Mouse (Mus musculus) forebrain, embryonic 12.5 days (tissue): ENCODE results near the gene Fezf1. TPM values are rescaled to one million over a fixed set of nuclear protein-coding genes. Genes with fewer than 3 reads are reported as not detected.
A peak's percentile ranks its signal among the peaks of the same experiment; 100 is the strongest.

Source experiments
- ATAC-seq: fragments of 200-750 bp; cut with Nextera tagmentation; 2 replicates; pipeline ENCODE4 v1.8.0; 2017; ENCODE audit warnings: moderate TSS enrichment; ENCODE audit not compliant: low FRiP score
- H3K27ac ChIP-seq: fragments of 300-500 bp; sonication (generic); 2 replicates; pipeline ENCODE4 v1.5.1; 2016; ENCODE audit warnings: mild to moderate bottlenecking
- H3K27me3 ChIP-seq: fragments of 300-500 bp; sonication (generic); 2 replicates; pipeline ENCODE4 v1.6.1; 2016; ENCODE audit warnings: mild to moderate bottlenecking
- H3K36me3 ChIP-seq: fragments of 300-500 bp; sonication (generic); replicated peaks from 2 replicates; pipeline ENCODE4 v1.6.1; 2016; ENCODE audit warnings: mild to moderate bottlenecking
- H3K4me1 ChIP-seq: fragments of 300-500 bp; sonication (generic); 2 replicates; pipeline ENCODE4 v1.6.1; 2016
- H3K4me2 ChIP-seq: fragments of 300-500 bp; sonication (generic); 2 replicates; pipeline ENCODE4 v1.6.1; 2016; ENCODE audit warnings: mild to moderate bottlenecking, moderate library complexity
- H3K4me3 ChIP-seq: fragments of 300-500 bp; sonication (generic); replicated peaks from 2 replicates; pipeline ENCODE4 v1.5.1; 2016; ENCODE audit warnings: mild to moderate bottlenecking
- H3K9ac ChIP-seq: fragments of 300-500 bp; sonication (generic); 2 replicates; pipeline ENCODE4 v1.6.1; 2016; ENCODE audit warnings: mild to moderate bottlenecking
- H3K9me3 ChIP-seq: fragments of 300-500 bp; sonication (generic); 2 replicates; pipeline ENCODE4 v1.6.1; 2016
- WGBS: fragments of 180-500 bp; shearing (Covaris S2); methylation state at CpG from one replicate; pipeline ENCODE4 v1.1.7; 2016; 5-methylcytosine and 5-hydroxymethylcytosine counted together
- polyA plus RNA-seq: library from polyadenylated mRNA; unstranded; fragments of >200 nt; fragmentation: Nextera tagmentation; extraction: Ambion mirVana; gene quantifications from 2 replicates; pipeline ENCODE4 v1.2.1, GENCODE M21; 2016

The Fezf1 gene
- polyA plus RNA-seq, 1 experiment from 2014 or later: 36.1 TPM

DNA sequence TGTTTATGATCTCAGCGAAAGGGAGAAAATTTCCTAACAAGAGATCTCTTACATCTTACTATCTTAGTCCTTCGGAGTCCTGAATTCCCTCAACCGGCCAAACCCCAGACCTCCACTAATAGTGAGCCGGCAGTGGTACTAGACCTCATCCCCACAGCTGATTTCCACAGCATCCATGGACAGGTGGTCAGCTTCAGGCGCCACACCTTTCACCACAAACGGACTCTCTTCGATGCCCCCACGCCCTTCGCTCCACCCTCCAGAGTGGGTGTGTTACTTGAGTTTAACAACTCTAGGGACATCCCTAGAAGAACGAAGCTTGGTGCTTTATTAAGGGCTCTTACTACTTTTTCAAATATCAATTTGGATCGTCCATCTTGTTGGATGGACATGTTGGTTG, 6.5 kb upstream of the Fezf1 start:
- H3K4me2 ChIP-seq: peak overlapping the region; percentile 55; the same call in 1 of the 2 replicates
- H3K9ac ChIP-seq: no peak overlapping the region
- peaks cover 22% of the 10 kb centered on the region for H3K4me1 ChIP-seq
- WGBS: 27% methylated on average over 11 of the region's 11 CpGs
- ATAC-seq: no peak
- H3K4me3 ChIP-seq: no peak overlapping the region
- no peaks in the 10 kb centered on the region for H3K9me3 ChIP-seq
- no peak overlapping the region for H3K27ac ChIP-seq
- H3K27me3 ChIP-seq: peaks cover 72% of the 10 kb centered on the region
- no peaks in the 10 kb centered on the region for H3K36me3 ChIP-seq

DNA sequence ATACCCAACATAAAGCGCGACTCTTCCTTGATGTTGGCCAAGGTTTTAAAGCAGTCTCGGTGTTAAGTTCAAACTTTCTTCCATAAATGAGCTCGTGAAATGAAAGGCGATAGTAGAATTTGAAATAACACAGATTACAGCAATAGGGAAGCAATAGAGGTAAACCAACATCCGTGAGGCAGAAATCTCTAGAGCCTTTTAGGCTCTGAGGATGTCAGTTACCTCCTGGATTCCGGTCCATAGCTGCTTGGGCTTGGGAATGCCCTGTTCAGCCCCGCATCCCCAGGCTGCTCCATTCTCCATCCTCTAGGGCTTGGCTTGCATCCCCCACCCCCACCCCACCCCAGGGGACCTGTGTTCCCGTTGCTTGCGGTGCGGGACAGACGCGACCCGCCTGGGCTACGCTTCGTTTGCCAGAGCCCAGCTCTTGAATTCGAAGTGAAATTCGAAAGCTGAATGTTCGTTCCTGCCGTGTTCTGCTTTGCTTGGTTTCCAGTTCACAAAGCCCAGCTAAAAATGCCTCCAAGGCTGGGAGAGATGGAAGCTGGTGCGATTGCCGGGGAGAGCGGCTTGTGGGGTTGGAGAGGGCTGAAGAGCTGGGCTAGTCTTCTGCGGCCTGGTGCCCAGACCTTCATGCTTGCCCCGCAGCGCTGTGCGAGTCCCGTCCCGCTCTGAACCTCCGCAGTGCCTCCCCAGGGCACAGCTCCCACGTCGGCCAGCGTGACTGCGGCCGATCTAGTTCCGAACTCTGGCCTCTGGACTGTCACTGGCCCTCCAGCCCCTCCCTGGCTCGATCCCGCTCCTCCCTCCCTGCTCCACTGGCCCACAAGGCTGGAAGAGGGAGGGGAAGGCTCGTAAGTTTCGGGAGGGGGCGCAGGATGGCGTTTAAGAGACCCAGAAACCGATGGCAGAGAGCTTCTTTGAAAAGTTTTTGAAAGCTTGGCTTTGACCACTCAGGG, 5.5 kb upstream of the Fezf1 start:
- under 1% methylated on average over 43 of the region's 43 CpGs for WGBS
- Histone ChIP-seq H3K27ac (peak overlapping the region; percentile 81), H3K9ac (peak overlapping the region; percentile 65), H3K27me3 (peaks cover 68% of the 10 kb centered on the region), H3K4me3 (peak overlapping the region; percentile 35), H3K9me3 (no peaks in the 10 kb centered on the region), H3K36me3 (no peaks in the 10 kb centered on the region), H3K4me1 (peaks cover 28% of the 10 kb centered on the region), H3K4me2 (peak overlapping the region; percentile 55)
- peak; percentile 72 for ATAC-seq

DNA sequence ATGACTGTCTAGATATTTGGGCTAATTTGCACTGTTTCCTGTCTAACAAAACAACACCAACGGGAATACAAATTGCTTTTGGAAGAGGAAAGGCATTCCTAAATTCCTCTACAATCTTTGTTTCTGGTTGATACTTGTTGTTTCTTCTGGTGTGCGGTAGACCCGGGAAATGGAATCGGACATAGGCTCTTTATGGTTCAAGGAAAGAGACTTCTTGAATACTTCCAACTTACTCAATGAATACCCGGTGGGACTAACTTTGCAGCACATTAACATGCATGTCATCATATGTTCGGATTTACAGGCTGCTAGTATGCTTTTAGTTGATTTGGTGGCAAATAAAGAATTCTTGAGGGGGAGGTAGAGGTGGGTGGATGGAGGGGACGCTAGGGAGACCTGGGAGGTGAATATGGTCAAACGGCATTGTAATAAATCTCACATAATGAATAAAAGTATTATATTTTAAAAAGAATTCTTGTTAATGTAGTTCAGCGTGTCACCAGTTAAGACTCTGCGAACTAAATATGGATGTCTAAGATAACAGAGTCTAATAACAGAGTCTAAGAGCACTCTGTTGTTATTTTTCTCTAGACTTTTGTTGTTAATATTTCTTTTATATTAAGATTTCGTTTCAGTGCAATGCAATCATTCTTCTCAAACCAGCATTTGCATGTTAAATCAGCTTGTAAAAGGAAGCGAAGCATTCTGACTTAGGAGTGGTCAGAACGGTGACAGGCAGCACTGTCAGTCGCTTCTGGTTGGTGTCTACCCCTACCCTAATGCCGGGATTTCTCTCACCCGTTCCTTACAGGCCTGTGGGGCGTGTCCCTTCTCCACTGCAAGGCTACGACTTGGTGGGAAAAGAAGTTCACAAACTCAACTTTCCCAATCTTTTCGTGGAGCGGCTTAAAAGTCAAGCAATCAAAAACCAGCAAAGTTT, 4.3 kb upstream of the Fezf1 start:
- Histone ChIP-seq H3K4me1 (peaks cover 32% of the 10 kb centered on the region), H3K9me3 (no peaks in the 10 kb centered on the region), H3K27ac (0 out of 2 replicates have a peak overlapping the region, but pooled peaks have one; percentile 36), H3K4me2 (peak overlapping the region; percentile 55), H3K27me3 (peaks cover 69% of the 10 kb centered on the region), H3K9ac (peak overlapping the region; percentile 53), H3K4me3 (peak overlapping the region; percentile 35), H3K36me3 (no peaks in the 10 kb centered on the region)
- no peak for ATAC-seq
- 4% methylated on average over 20 of the region's 20 CpGs for whole genome bisulfite sequencing

DNA sequence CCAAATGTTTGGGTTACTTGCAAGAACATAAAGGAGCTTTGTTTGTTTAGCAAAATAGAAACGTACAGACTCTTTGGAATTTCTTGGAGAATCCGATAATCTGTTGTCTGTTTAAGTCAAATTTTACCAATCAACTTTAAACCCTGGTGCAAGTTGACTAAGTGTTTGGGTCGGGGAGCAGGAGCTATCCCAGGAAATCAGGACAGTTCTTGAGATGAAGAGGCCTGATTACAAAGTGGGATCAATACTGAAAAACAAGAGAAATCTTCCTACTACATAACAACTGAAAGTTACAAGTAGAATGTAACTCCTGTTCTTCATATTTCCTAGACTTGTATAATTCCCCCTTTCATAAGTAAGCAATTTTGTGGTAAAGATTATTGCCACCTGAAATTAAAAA, 3.3 kb upstream of the Fezf1 start:
- Histone ChIP-seq H3K9me3 (no peaks in the 10 kb centered on the region), H3K4me3 (peak overlapping the region; percentile 22), H3K4me1 (peaks cover 32% of the 10 kb centered on the region), H3K9ac (no peak overlapping the region), H3K36me3 (no peaks in the 10 kb centered on the region), H3K27me3 (peaks cover 69% of the 10 kb centered on the region), H3K27ac (no peak overlapping the region), H3K4me2 (peak overlapping the region; percentile 38)
- no peak for ATAC-seq
- WGBS: 10% methylated on average over 3 of the region's 3 CpGs

DNA sequence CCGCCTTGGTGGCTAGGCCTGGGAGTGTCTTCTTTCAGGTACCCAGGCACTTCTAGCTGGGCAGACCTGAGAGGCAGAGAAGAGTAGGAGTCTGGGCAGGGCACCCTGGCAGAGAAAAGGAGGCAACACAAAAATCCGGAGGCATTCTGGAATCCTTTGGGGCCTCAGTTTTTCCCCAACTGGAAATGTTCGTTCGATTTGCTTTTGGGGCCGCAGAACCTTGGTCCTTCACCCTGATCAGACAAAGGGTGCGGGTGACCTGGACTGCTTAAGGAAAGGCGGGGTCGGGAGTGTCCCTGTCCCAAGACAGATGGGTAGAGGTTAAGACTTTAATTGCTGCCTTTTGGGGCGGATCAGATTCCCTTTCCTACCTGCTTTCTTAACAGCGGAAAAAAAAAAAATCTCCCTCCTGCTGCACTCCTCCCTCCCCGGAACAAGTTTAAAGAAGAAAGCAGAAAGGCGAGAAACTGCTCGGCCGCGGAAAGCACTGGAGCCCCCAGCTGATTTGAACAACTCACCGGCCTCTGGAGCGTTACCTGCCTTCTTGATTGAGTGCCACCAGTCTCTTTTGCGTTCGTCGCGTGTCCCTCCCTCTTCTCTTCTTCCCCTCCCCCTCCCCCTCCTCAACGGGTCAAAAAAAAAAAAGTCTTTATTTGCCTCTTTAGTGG, 2.3 kb upstream of the Fezf1 start:
- no peak for ATAC-seq
- Histone ChIP-seq H3K27me3 (peaks cover 63% of the 10 kb centered on the region), H3K4me2 (peak overlapping the region; percentile 74), H3K9me3 (no peaks in the 10 kb centered on the region), H3K4me1 (peaks cover 37% of the 10 kb centered on the region), H3K9ac (peak overlapping the region; percentile 76), H3K27ac (peak overlapping the region; percentile 87), H3K36me3 (no peaks in the 10 kb centered on the region), H3K4me3 (peak overlapping the region; percentile 62)
- under 1% methylated on average over 22 of the region's 22 CpGs for WGBS

DNA sequence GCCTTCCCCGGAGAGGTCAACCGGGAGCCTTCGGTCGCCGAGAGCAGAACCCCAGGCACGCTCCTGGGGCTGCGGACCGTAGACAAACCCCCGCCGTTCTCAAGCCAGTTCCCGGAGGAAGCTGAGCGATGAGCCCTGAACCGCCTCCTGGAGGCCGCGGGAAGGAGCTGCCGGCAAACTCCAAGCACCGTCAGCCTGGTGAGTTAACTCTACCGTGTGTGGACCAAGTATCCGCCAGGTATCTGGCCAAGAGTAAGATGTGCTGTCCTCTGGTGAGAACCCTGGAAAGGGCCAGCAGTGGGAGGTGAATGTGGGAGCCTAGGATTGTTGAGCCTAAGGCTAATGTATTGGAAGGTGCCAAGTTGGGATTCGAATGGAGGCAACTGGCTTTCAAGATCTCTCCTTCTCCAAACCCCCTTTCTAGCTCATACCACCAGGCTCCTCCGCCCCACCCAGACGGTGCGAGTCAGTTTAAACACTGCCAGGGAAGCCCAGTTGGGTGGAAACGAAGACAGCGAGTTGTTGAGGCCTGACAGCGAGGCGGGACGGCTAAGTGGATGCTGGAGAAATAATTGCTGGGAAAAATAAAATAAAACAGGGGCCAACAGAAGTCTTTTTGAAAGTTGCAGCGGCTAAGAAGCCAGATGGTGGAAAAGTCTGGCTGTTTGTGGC, 1.6 kb upstream of the Fezf1 start:
- WGBS: under 1% methylated on average over 29 of the region's 29 CpGs
- peak; percentile 25; the same call in 1 of the 2 replicates for ATAC-seq
- H3K9me3 ChIP-seq: no peaks in the 10 kb centered on the region
- peak overlapping the region; percentile 76 for H3K9ac ChIP-seq
- H3K36me3 ChIP-seq: no peaks in the 10 kb centered on the region
- H3K4me1 ChIP-seq: peaks cover 34% of the 10 kb centered on the region
- H3K27me3 ChIP-seq: peaks cover 57% of the 10 kb centered on the region
- H3K4me2 ChIP-seq: peak overlapping the region; percentile 74
- peak overlapping the region; percentile 62 for H3K4me3 ChIP-seq
- H3K27ac ChIP-seq: peak overlapping the region; percentile 87

DNA sequence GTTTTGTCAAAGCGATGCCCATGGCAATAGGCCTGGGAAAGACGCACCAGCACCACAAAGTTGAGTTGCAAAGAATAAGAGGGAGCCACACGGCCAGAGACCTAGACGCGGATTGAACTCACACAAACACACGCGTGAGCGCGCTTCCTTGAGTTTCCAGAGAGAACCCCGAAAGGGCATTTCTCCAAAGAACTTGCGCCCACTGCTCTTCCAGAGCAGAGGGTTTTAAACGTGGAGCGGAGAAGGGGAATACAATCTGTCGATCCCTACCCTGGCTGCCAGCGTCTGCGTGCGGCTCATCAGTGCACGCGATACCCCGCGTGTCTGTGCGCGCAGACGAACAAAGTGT, 865 bp upstream of the Fezf1 start:
- peak overlapping the region; percentile 87 for H3K27ac ChIP-seq
- H3K4me3 ChIP-seq: peak overlapping the region; percentile 62
- H3K27me3 ChIP-seq: peaks cover 56% of the 10 kb centered on the region
- H3K9me3 ChIP-seq: no peaks in the 10 kb centered on the region
- peaks cover 37% of the 10 kb centered on the region for H3K4me1 ChIP-seq
- WGBS: 0% methylated on average over 18 of the region's 24 CpGs
- ATAC-seq: no peak; the same call in 1 of the 2 replicates
- no peaks in the 10 kb centered on the region for H3K36me3 ChIP-seq
- H3K9ac ChIP-seq: peak overlapping the region; percentile 76
- H3K4me2 ChIP-seq: peak overlapping the region; percentile 74

DNA sequence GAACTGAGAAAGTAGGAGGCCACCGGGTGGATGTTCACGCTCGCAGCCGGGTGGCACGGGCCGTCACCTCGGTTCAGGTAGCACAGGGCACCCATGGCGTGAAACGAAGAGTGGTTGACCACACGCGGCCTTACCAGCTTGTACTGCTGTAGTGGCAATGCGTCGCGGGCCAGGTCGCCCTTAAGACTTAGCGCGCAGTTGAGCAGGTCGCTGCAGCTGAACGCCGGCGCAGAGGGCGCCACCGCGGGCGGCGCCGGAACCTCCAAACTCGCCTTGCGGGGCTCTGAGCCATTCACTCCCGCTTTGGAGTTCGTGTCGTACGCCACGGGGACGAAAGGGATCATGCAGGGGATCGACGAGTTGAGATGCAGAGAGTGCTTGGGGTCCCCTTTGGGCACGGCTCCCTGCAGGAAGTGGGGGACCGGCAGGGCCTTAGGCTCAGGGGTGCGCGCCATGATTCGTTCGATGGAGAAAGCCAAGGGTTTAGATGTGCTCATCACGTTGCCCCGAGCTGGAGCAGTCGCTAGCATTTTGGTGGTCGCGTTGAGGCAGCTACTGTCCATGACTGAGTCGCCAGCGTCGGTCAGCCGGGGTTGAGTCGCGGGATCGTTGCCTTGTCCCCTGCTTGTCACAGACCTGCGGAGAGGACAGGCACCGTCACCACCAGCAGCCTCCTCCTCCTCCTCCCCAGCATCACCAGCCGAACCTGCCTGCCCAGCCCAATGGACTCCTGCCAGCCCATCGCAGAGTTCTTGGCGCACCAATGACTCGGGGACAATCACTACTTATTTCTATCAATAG, 450 bp downstream of the Fezf1 start:
- Histone ChIP-seq H3K36me3 (no peaks in the 10 kb centered on the region), H3K4me2 (peak overlapping the region; percentile 74), H3K4me3 (peak overlapping the region; percentile 62), H3K9me3 (no peaks in the 10 kb centered on the region), H3K9ac (peak overlapping the region; percentile 76), H3K4me1 (peaks cover 34% of the 10 kb centered on the region), H3K27ac (peak overlapping the region; percentile 87), H3K27me3 (peaks cover 57% of the 10 kb centered on the region)
- peak; percentile 33 for ATAC-seq
- under 1% methylated on average over 61 of the region's 61 CpGs for WGBS

DNA sequence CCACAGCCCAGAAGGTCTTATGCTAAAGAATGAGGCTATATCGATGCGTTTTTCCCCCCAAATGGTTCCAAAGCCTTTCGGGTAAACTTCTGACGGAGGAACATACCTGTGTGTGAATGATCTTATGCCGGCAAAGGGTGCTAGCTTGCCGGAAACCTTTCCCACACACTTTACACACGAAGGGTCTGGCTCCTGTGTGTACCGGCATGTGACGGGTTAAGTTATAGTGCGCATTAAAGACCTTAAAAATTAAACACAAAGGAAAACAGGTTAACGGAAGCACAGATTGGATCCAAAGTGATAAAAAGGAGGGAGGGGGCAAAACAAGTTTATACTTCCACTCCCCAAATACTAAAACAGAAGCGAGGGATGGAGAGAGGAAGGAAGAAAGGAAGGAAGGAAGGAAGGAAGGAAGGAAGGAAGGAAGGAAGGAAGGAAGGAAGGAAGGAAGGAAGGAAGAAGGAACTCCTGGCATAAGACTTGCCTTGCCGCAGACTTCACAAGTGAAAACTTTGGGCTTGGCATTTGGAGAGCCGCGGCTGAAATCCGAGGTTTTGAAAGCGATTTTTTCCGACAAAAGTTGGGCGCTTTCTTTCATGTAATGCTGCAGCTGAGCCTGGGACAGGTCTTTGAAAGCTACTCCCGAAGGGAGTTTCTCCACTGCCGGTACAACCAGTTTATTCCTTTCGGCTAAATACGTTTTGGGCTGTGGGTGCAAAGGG, 1.2 kb downstream of the Fezf1 start:
- peak overlapping the region; percentile 87 for H3K27ac ChIP-seq
- H3K36me3 ChIP-seq: no peaks in the 10 kb centered on the region
- peak overlapping the region; percentile 74 for H3K4me2 ChIP-seq
- H3K4me1 ChIP-seq: peaks cover 34% of the 10 kb centered on the region
- 2% methylated on average over 23 of the region's 23 CpGs for whole genome bisulfite sequencing
- peak overlapping the region; percentile 76 for H3K9ac ChIP-seq
- H3K9me3 ChIP-seq: no peaks in the 10 kb centered on the region
- H3K27me3 ChIP-seq: peaks cover 57% of the 10 kb centered on the region
- no peak for ATAC-seq
- peak overlapping the region; percentile 62 for H3K4me3 ChIP-seq

DNA sequence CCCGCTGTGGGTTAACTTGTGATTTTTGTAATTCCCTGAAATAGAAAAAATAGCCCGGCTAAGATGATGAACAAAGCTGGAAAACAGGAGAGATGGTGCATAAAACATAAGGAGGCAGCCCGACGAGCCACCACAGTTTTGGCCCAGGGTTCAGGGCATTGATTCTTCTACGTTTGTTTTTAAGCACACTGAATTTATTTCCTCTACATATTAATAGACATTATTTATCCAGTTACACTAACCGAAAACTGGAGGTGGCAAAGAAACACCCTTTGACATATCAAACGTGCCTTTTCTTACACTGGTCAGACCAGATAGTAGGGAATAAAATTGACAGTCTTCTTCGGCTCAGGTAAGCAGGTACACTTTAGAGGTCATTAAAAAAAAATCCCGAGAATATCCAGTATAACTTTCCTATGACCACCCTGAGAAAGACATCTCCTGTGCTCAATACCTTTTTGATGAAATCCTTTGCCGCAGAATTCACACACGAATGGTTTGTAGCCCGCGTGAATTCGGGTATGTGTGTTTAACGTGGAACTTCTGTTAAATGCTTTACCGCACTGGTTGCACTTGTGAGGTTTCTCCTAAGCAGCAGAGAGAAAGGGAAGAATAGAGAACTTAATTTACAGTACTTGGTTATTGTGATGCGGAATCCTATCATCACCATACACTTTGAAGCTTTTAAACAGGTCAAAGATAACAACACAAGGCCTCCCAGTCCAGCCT, 1.9 kb downstream of the Fezf1 start:
- Histone ChIP-seq H3K4me2 (peak overlapping the region; percentile 74), H3K36me3 (no peaks in the 10 kb centered on the region), H3K4me1 (peaks cover 34% of the 10 kb centered on the region), H3K9ac (peak overlapping the region; percentile 76), H3K4me3 (peak overlapping the region; percentile 62), H3K27ac (peak overlapping the region; percentile 87), H3K27me3 (peaks cover 63% of the 10 kb centered on the region), H3K9me3 (no peaks in the 10 kb centered on the region)
- ATAC-seq: no peak
- 3% methylated on average over 17 of the region's 17 CpGs for WGBS
